In genomic region chr13:114086801-114087200, GRCm38 (mm10) we compare ENCODE assay signal across 25 mouse cellular contexts.
"Had no signal": no experiment of that assay in that cellular context is flagged by ENCODE, and none has a peak within 500 bp of the region (broad histone marks: within the 10 kb centered on the region; RNA-seq: fewer than 3 reads in every experiment).

No protein-coding gene starts in this region.

- DNase-seq: forebrain, postnatal 0 days; gastrocnemius, postnatal 10 days; gastrocnemius, postnatal 36 days; heart, postnatal 14 days; heart, postnatal 36 days; kidney, adult 11 months; kidney, adult 2 months; kidney, adult 9 months; kidney, postnatal 14 days; kidney, postnatal 36 days; layer of hippocampus, adult 9-11 months; layer of hippocampus, postnatal 36 days; left cerebral cortex, postnatal 4 days; liver, embryonic 13.5 days had no signal

- H3K36me3 ChIP-seq: heart, embryonic 13.5 days; heart, embryonic 15.5 days; hindbrain, embryonic 13.5 days; hindbrain, embryonic 15.5 days; limb, embryonic 15.5 days; liver, embryonic 13.5 days; liver, embryonic 15.5 days had no signal

- H3K9ac ChIP-seq: forebrain, postnatal 0 days; heart, embryonic 13.5 days; heart, embryonic 15.5 days; hindbrain, embryonic 13.5 days; hindbrain, embryonic 15.5 days; kidney, embryonic 15.5 days; limb, embryonic 13.5 days; limb, embryonic 15.5 days; liver, embryonic 13.5 days; liver, embryonic 15.5 days had no signal

- H3K4me3 ChIP-seq: heart, embryonic 13.5 days; heart, embryonic 15.5 days; hindbrain, embryonic 13.5 days; hindbrain, embryonic 15.5 days; kidney, embryonic 15.5 days; limb, embryonic 13.5 days; limb, embryonic 15.5 days; liver, embryonic 13.5 days; liver, embryonic 15.5 days had no signal

- H3K27ac ChIP-seq: heart, embryonic 13.5 days; heart, embryonic 15.5 days; hindbrain, embryonic 13.5 days; hindbrain, embryonic 15.5 days; hindbrain, postnatal 0 days; kidney, embryonic 15.5 days; kidney, postnatal 0 days; limb, embryonic 13.5 days; limb, embryonic 15.5 days; liver, embryonic 13.5 days; liver, embryonic 15.5 days had no signal

- H3K27me3 ChIP-seq: heart, embryonic 13.5 days; heart, embryonic 15.5 days; hindbrain, embryonic 13.5 days; hindbrain, embryonic 15.5 days; kidney, embryonic 15.5 days; limb, embryonic 13.5 days; limb, embryonic 15.5 days; liver, embryonic 13.5 days; liver, embryonic 15.5 days had no signal

- ATAC-seq: forebrain, postnatal 0 days; hindbrain, postnatal 0 days; intestine, embryonic 16.5 days had no signal

- H3K4me1 ChIP-seq: heart, embryonic 15.5 days; hindbrain, embryonic 13.5 days; hindbrain, embryonic 15.5 days; liver, embryonic 13.5 days had no signal

- H3K4me2 ChIP-seq: heart, embryonic 13.5 days; heart, embryonic 15.5 days; hindbrain, embryonic 13.5 days; hindbrain, embryonic 15.5 days; kidney, embryonic 15.5 days; limb, embryonic 13.5 days; limb, embryonic 15.5 days; liver, embryonic 13.5 days; liver, embryonic 15.5 days had no signal

- H3K9me3 ChIP-seq: heart, embryonic 13.5 days; heart, embryonic 15.5 days; hindbrain, embryonic 13.5 days; hindbrain, embryonic 15.5 days; kidney, embryonic 15.5 days; limb, embryonic 13.5 days; limb, embryonic 15.5 days; liver, embryonic 13.5 days; liver, embryonic 15.5 days had no signal
